Mouse (Mus musculus) ES-Bruce4 (cell line): ENCODE results near the gene Synrg.

Source experiments
- CTCF ChIP-seq: IDR thresholded peaks from one replicate; pipeline ENCODE4 v1.8.1; 2011; ENCODE audit warnings: low read depth, low read length
- EP300 ChIP-seq: IDR thresholded peaks from 2 replicates; pipeline ENCODE4 v1.6.1; 2011; ENCODE audit warnings: low read depth, low read length; ENCODE audit not compliant: insufficient read depth
- POLR2A ChIP-seq: IDR thresholded peaks from one replicate; pipeline ENCODE4 v1.8.1; 2011; ENCODE audit warnings: low read length; ENCODE audit not compliant: insufficient read depth

DNA sequence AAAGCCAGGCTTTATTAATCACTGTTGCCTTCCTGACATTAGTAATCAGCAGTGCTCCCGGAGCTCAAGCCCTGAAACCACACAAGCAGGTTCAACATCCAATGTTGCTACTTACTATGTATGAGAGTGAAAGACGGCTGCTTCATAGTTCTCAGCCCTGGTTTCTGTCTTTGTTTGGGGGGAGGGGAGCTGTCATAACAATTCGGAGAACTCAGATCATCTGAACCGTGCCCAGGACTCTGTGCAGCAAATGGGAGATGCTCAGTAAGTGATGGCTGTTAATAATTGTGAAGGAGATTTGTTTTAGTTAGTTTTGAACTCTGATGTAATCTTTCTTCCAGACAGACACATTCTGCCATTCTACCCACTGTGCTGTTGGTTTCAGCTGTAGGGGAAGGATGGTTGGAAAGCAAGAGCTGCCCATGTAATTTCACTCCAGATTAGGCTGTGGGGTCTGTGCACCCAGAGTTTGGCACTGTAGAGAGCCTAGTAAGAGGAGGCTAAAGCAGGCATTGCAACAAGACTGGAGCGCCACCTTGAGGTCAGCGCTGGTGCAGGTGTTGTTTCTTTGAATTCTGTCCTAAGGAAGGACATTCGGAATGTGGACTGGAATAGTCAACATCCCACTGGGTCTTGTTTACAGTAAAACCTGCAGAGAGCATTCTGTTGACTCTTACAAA, 28.1 kb upstream of the Synrg start:
- TF ChIP-seq CTCF (peak; percentile 95), POLR2A (no peak), EP300 (no peak)
